8 mouse cellular contexts compared by ENCODE assay signal in the genomic region with DNA sequence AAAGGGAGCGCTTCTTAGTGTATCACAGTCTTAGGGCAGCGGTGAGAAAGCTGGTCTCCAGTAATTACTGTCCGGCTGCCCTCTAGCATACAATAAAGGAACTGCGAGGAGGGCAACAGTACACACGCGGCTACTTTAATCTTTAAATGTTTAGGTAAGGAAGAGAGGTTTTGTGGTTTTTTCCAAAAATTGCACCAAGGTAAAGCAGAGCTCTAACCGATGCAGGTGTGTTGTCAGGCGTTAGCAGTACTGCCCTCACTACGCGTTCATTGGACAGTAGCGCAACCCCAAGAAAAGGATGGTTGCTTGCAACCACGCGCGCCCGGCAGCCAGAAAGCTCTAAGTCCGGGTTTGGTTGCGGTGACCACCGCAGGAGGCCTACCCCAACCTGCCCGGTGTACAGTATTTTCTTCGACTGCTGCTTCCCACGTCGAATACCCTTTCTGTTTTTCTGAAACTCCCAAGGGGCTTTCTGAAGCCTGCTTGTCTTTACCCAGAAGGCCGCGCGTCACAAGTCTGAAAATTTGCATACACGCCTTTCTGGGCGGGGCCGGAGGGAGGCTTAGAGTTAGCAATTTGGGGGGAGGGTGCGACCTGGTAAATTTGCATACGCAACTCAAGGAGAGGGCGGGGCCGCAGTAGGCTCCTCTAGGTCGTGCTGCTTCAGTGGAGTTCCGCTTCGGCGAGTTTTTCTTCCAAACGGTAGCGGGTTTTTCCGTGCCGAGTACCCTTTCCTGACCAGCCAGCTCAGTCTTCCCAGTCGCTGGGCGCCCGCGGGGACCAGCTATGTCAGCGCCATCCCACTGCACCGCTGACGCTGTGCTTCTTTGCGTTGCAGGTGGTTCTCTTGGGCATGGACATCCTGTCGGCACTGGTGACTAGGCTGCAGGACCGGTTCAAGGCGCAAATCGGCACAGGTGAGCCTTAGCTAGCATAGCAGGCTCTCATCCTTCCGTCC.
DNase-seq lines count a peak whose midpoint lies in the region; ATAC-seq lines count a peak whose summit lies in the region.

No protein-coding gene starts in this region.

- H3K9me3 ChIP-seq in hindbrain, embryonic 14.5 days (ENCODE audit: control insufficient read depth, low read length), result no peaks in the 10 kb centered on the region

- peak overlapping the region; percentile 67 for H3K9ac ChIP-seq in hindbrain, embryonic 14.5 days

- ATAC-seq in hindbrain, embryonic 14.5 days (ENCODE audit: low FRiP score), result peak; percentile 89

- H3K4me1 ChIP-seq in hindbrain, embryonic 14.5 days (replicated peaks; ENCODE audit: control insufficient read depth, insufficient read depth, low read length), result peaks cover 30% of the 10 kb centered on the region

- peak overlapping the region; percentile 93 for H3K27ac ChIP-seq in hindbrain, embryonic 14.5 days

- peak overlapping the region; percentile 46 for H3K4me3 ChIP-seq in hindbrain, embryonic 14.5 days (replicated peaks; ENCODE audit: low read length)

- H3K27me3 ChIP-seq in hindbrain, embryonic 14.5 days (ENCODE audit: control insufficient read depth, insufficient read depth, low read length), result no peaks in the 10 kb centered on the region

- peaks cover 22% of the 10 kb centered on the region for H3K36me3 ChIP-seq in hindbrain, embryonic 14.5 days (replicated peaks; ENCODE audit: control insufficient read depth, insufficient read depth)

- H3K4me2 ChIP-seq in hindbrain, embryonic 14.5 days (replicated peaks), result peak overlapping the region; percentile 60

- WGBS in hindbrain, embryonic 14.5 days, result 2% methylated on average over 53 of the region's 53 CpGs

- DNase-seq in R1 (ENCODE audit: low read depth, low spot score), result peak; percentile 99
- peak; percentile 93 for DNase-seq in cerebellum, postnatal 25 days
- DNase-seq in frontal cortex, postnatal 25 days (ENCODE audit: low spot score in 2 of 2), result peak; percentile 77
- DNase-seq in hindbrain, embryonic 14.5 days (ENCODE audit: low spot score), result peak; percentile 88
- DNase-seq in layer of hippocampus, postnatal 36 days, result peak; percentile 86 to 87
- DNase-seq in lung, postnatal 36 days, result peak; percentile 98
- DNase-seq in retina, postnatal 1 day, result peak; percentile 97
- peak; percentile 87 to 89 for DNase-seq in urinary bladder, adult 18-20 months (ENCODE audit: low spot score in 2 of 2)

Comparison
In these comparisons a context has a peak if more than half of its experiments do, and no peak if none do; other contexts are left out.
1. Peak in every context shown above with its lines: DNase-seq, ATAC-seq, H3K4me3 ChIP-seq and H3K27ac ChIP-seq.